Mouse (Mus musculus) small intestine, adult 2 months (tissue): ENCODE results near the gene Tnxb.

Experiments
- CTCF ChIP-seq: fragments of 200-500 bp; IDR thresholded peaks from 2 replicates; pipeline ENCODE4 v1.5.1; 2012; ENCODE audit warnings: low read depth, mild to moderate bottlenecking, control low read depth, inconsistent platforms, low read length, moderate library complexity, mixed read lengths; ENCODE audit not compliant: insufficient replicate concordance, insufficient read length; ENCODE audit errors: extremely low read depth
- POLR2A ChIP-seq: fragments of 200-500 bp; IDR thresholded peaks from 2 replicates; pipeline ENCODE4 v1.6.1; 2012; ENCODE audit warnings: low read depth, mild to moderate bottlenecking, control low read depth, inconsistent platforms, low read length, moderate library complexity

DNA sequence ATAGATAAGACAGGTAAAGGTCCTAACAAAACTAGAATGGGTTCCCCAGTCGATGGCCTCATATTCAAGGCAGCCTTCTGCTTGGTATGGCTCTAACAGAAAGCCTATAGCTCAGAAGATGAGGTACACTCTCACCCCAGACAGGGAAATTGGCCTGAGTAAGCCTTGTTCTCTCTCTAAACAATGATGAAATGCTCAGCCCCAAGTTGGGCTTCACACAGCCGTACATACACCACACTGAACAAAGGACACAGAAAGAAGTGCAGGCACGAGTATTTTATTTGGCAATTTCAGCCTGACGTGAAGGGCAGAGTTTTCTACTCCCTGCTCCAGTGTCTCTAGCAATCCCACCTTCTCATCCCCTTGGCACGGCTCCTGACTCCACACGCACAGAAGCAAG lies 73.9 kb downstream of the Tnxb start:
- TF ChIP-seq POLR2A: no peak
- TF ChIP-seq CTCF: no peak
